Mouse (Mus musculus): ENCODE results near the gene Tenm2. TPM values are rescaled to one million over a fixed set of nuclear protein-coding genes. Genes with fewer than 3 reads are reported as not detected.

Tenm2 gene
- total and polyA plus RNA-seq, 3 experiments, result not detected

DNA sequence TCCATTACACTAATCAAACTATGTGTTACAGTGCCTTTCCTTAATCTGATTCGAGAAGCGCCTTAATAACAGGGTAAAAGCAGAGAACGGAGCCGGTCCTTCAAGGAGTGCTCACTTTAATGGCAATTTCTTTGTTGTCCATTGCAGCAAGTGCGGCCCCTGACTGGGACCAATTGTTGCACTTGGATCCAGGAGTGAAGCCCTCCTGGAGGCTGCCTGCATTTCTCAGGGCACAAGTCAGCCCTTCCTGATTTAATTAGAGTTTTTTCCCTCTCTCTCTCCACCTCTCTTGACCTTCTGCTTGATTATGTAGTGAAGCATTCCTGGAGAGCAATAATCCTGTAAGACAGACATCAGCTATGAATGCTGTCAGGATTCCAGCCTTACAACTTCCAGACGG lies 794.0 kb downstream of the Tenm2 start:
- H3K79me2 ChIP-seq (ENCODE audit: control insufficient read depth, insufficient read depth, low read length, poor library complexity), result no peaks in the 10 kb centered on the region
- no peaks in the 10 kb centered on the region for H3K27me3 ChIP-seq (ENCODE audit: control insufficient read depth in 1 of 2, insufficient read depth in 2 of 2, low read length in 2 of 2)
- no peak overlapping the region for H3K9ac ChIP-seq (ENCODE audit: control insufficient read depth, low read depth, low read length, poor library complexity, severe bottlenecking)
- no peak overlapping the region for H3K27ac ChIP-seq (ENCODE audit: control insufficient read depth, low read depth, low read length)
- H3K4me3 ChIP-seq (ENCODE audit: control insufficient read depth in 1 of 2, insufficient read depth in 1 of 2, low read depth in 2 of 2, low read length in 2 of 2), result no peak overlapping the region
- no peaks in the 10 kb centered on the region for H3K4me1 ChIP-seq (ENCODE audit: control insufficient read depth in 1 of 2, insufficient read depth in 2 of 2, low read length in 2 of 2)
- H3K36me3 ChIP-seq (ENCODE audit: control insufficient read depth in 1 of 2, insufficient read depth in 2 of 2, low read length in 2 of 2), result no peaks in the 10 kb centered on the region
- no peaks in the 10 kb centered on the region for H3K9me3 ChIP-seq (replicated peaks; ENCODE audit: insufficient read depth, low read length)
- DNase-seq (ENCODE audit: low read depth, low spot score), result no peak
- no peak for TF ChIP-seq CTCF (IDR thresholded peaks at IDR 0.05 in 2 of 3, conservative IDR thresholded peaks at IDR 0.05 in 1 of 3; ENCODE audit: control insufficient read depth in 1 of 3, insufficient read depth in 1 of 3, low read depth in 2 of 3, low read length in 3 of 3, poor library complexity in 1 of 3, severe bottlenecking in 1 of 3)
- TF ChIP-seq POLR2A (IDR thresholded peaks at IDR 0.05; ENCODE audit: control insufficient read depth in 1 of 2, insufficient read depth in 1 of 2, low read depth in 1 of 2, low read length in 2 of 2, poor library complexity in 1 of 2), result no peak
- TF ChIP-seq UBTF (IDR thresholded peaks at IDR 0.05; ENCODE audit: borderline replicate concordance, insufficient read depth, low read depth, low read length), result no peak
- TF ChIP-seq POLR2AphosphoS2 (IDR thresholded peaks at IDR 0.05; ENCODE audit: low read length), result no peak
- no peak for TF ChIP-seq MEF2A (IDR thresholded peaks at IDR 0.05; ENCODE audit: extremely low read depth, insufficient replicate concordance, low read depth, low read length, poor library complexity, severe bottlenecking)
- TF ChIP-seq ELF1 (IDR thresholded peaks at IDR 0.05; ENCODE audit: low read depth, low read length), result no peak
- TF ChIP-seq JUND (IDR thresholded peaks at IDR 0.05; ENCODE audit: low read depth, low read length), result no peak
- TF ChIP-seq ZC3H11A (IDR thresholded peaks at IDR 0.05; ENCODE audit: low read depth, low read length), result no peak
- no peak for TF ChIP-seq RCOR1 (IDR thresholded peaks at IDR 0.05; ENCODE audit: low read depth, low read length)
- no peak for TF ChIP-seq EP300 (IDR thresholded peaks at IDR 0.05; ENCODE audit: low read depth in 1 of 2, low read length in 2 of 2)
- TF ChIP-seq ZNF384 (IDR thresholded peaks at IDR 0.05; ENCODE audit: low read depth, low read length), result no peak
- no peak for TF ChIP-seq GABPA (IDR thresholded peaks at IDR 0.05; ENCODE audit: low read depth, low read length)
- no peak for TF ChIP-seq TBP (IDR thresholded peaks at IDR 0.05; ENCODE audit: low read depth, low read length)
- no peak for TF ChIP-seq ETS1 (IDR thresholded peaks at IDR 0.05; ENCODE audit: low read depth, low read length)
- TF ChIP-seq USF1 (IDR thresholded peaks at IDR 0.05; ENCODE audit: low read depth, low read length), result no peak
- no peak for TF ChIP-seq SMC3 (IDR thresholded peaks at IDR 0.05; ENCODE audit: low read depth, low read length)
- TF ChIP-seq TAL1 (IDR thresholded peaks at IDR 0.05; ENCODE audit: low read length), result no peak
- no peak for TF ChIP-seq USF2 (IDR thresholded peaks at IDR 0.05; ENCODE audit: borderline replicate concordance in 1 of 2, insufficient read depth in 1 of 2, low read depth in 1 of 2, low read length in 2 of 2)
- no peak for TF ChIP-seq NRF1 (IDR thresholded peaks at IDR 0.05; ENCODE audit: insufficient read depth, low read depth, low read length, poor library complexity, severe bottlenecking)

DNA sequence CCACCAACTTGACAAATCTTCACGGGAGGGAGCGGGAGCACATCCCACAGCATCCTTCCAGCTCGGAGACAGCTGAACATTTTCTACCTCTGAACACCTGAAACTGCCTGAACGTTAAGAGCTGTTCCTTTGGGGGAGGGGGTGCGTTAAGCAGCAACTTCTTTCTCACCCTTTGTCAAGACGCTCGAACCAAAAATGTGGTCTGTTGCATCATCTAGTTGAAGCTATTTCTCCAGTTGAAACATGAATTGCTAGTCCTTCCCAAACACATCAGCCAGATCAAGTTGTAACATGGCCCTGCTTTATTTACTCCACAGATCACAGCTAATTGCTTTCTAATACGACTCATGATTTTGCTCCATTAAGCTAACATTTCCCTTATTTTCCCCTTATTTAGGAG lies 799.5 kb downstream of the Tenm2 start:
- H3K27me3 ChIP-seq (ENCODE audit: control insufficient read depth in 1 of 2, insufficient read depth in 2 of 2, low read length in 2 of 2), result no peaks in the 10 kb centered on the region
- H3K36me3 ChIP-seq (ENCODE audit: control insufficient read depth in 1 of 2, insufficient read depth in 2 of 2, low read length in 2 of 2), result no peaks in the 10 kb centered on the region
- no peaks in the 10 kb centered on the region for H3K9me3 ChIP-seq (replicated peaks; ENCODE audit: insufficient read depth, low read length)
- no peak overlapping the region for H3K27ac ChIP-seq (ENCODE audit: control insufficient read depth, low read depth, low read length)
- no peak for DNase-seq (ENCODE audit: low read depth, low spot score)
- TF ChIP-seq CHD2 (IDR thresholded peaks at IDR 0.05; ENCODE audit: low read length) (no peak), MAX (IDR thresholded peaks at IDR 0.05; ENCODE audit: low read length) (no peak), USF2 (IDR thresholded peaks at IDR 0.05; ENCODE audit: borderline replicate concordance in 1 of 2, insufficient read depth in 1 of 2, low read depth in 1 of 2, low read length in 2 of 2) (no peak), TBP (IDR thresholded peaks at IDR 0.05; ENCODE audit: low read depth, low read length) (no peak), MAZ (IDR thresholded peaks at IDR 0.05; ENCODE audit: low read depth, low read length) (no peak), NELFE (IDR thresholded peaks at IDR 0.05; ENCODE audit: low read depth, low read length) (no peak), JUND (IDR thresholded peaks at IDR 0.05; ENCODE audit: low read depth, low read length) (no peak), NRF1 (IDR thresholded peaks at IDR 0.05; ENCODE audit: insufficient read depth, low read depth, low read length, poor library complexity, severe bottlenecking) (no peak), BHLHE40 (IDR thresholded peaks at IDR 0.05; ENCODE audit: borderline replicate concordance, low read depth, low read length) (no peak), ZC3H11A (IDR thresholded peaks at IDR 0.05; ENCODE audit: low read depth, low read length) (no peak), SMC3 (IDR thresholded peaks at IDR 0.05; ENCODE audit: low read depth, low read length) (no peak), GABPA (IDR thresholded peaks at IDR 0.05; ENCODE audit: low read depth, low read length) (no peak), POLR2AphosphoS5 (IDR thresholded peaks at IDR 0.05; ENCODE audit: borderline replicate concordance, low read depth, low read length) (no peak)
- no peak overlapping the region for H3K9ac ChIP-seq (ENCODE audit: control insufficient read depth, low read depth, low read length, poor library complexity, severe bottlenecking)
- H3K4me3 ChIP-seq (ENCODE audit: control insufficient read depth in 1 of 2, insufficient read depth in 1 of 2, low read depth in 2 of 2, low read length in 2 of 2), result no peak overlapping the region
- no peaks in the 10 kb centered on the region for H3K79me2 ChIP-seq (ENCODE audit: control insufficient read depth, insufficient read depth, low read length, poor library complexity)
- H3K4me1 ChIP-seq (ENCODE audit: control insufficient read depth in 1 of 2, insufficient read depth in 2 of 2, low read length in 2 of 2), result no peaks in the 10 kb centered on the region

All from MEL (cell line).